Mouse (Mus musculus): ENCODE results near the gene Srrd. TPM values are rescaled to one million over a fixed set of nuclear protein-coding genes. Genes with fewer than 3 reads are reported as not detected.

Gene Srrd
- total and polyA plus RNA-seq, 2 experiments from 2014 or later: 52.2 to 67.9 TPM

GRCm38 (mm10) chr5:112360077-112360476 is 17.2 kb upstream of the Srrd start:
- Histone ChIP-seq H3K27me3 (ENCODE audit: insufficient read depth, low read length) (no peaks in the 10 kb centered on the region), H3K27ac (ENCODE audit: low read depth, low read length) (no peak overlapping the region), H3K9me3 (ENCODE audit: low read length) (no peaks in the 10 kb centered on the region), H3K36me3 (ENCODE audit: insufficient read depth) (peaks cover 35% of the 10 kb centered on the region), H3K4me2 (ENCODE audit: low read depth) (no peak overlapping the region), H3K4me3 (ENCODE audit: low read depth, low read length) (no peak overlapping the region), H3K4me1 (ENCODE audit: insufficient read depth) (no peaks in the 10 kb centered on the region), H3K9ac (no peak overlapping the region)
- no peak for ATAC-seq
- WGBS: 93% methylated on average over 3 of the region's 3 CpGs
- no peak for TF ChIP-seq CTCF (IDR thresholded peaks at IDR 0.05; ENCODE audit: low read depth)
- no peak for DNase-seq

- no peak for DNase-seq
- ATAC-seq: no peak
- TF ChIP-seq CTCF (IDR thresholded peaks at IDR 0.05; ENCODE audit: low read depth): no peak
- Histone ChIP-seq H3K27me3 (ENCODE audit: insufficient read depth, low read length) (no peaks in the 10 kb centered on the region), H3K4me1 (ENCODE audit: insufficient read depth) (no peaks in the 10 kb centered on the region), H3K4me3 (ENCODE audit: low read depth, low read length) (no peak overlapping the region), H3K36me3 (ENCODE audit: insufficient read depth) (peaks cover 35% of the 10 kb centered on the region), H3K9ac (no peak overlapping the region), H3K9me3 (ENCODE audit: low read length) (no peaks in the 10 kb centered on the region), H3K4me2 (ENCODE audit: low read depth) (no peak overlapping the region), H3K27ac (ENCODE audit: low read depth, low read length) (no peak overlapping the region)
- 93% methylated on average over 4 of the region's 4 CpGs for WGBS
Measured at GRCm38 (mm10) chr5:112359520-112359919, 16.7 kb upstream of the Srrd start.

GRCm38 (mm10) chr5:112356322-112356721 is 13.5 kb upstream of the Srrd start:
- WGBS: 93% methylated on average over 9 of the region's 9 CpGs

GRCm38 (mm10) chr5:112355910-112356309 is 13.1 kb upstream of the Srrd start, which contains the start of gene Gm6583:
Gene Gm6583 (minus strand): TSS chr5:112356033.
- no peak for ATAC-seq
- Histone ChIP-seq H3K36me3 (ENCODE audit: insufficient read depth) (peaks cover 43% of the 10 kb centered on the region), H3K4me3 (ENCODE audit: low read depth, low read length) (no peak within 1 kb of the TSS)

More at GRCm38 (mm10) chr5:112356322-112356721, 13.5 kb upstream of the Srrd start:
- Histone ChIP-seq H3K36me3 (ENCODE audit: insufficient read depth) (peaks cover 40% of the 10 kb centered on the region), H3K27me3 (ENCODE audit: insufficient read depth, low read length) (no peaks in the 10 kb centered on the region), H3K27ac (ENCODE audit: low read depth, low read length) (no peak overlapping the region), H3K4me1 (ENCODE audit: insufficient read depth) (no peaks in the 10 kb centered on the region), H3K9me3 (ENCODE audit: low read length) (no peaks in the 10 kb centered on the region), H3K9ac (no peak overlapping the region), H3K4me3 (ENCODE audit: low read depth, low read length) (no peak overlapping the region), H3K4me2 (ENCODE audit: low read depth) (no peak overlapping the region)
- DNase-seq: no peak
- ATAC-seq: no peak
- TF ChIP-seq CTCF (IDR thresholded peaks at IDR 0.05; ENCODE audit: low read depth): no peak

GRCm38 (mm10) chr5:112355493-112355892 is 12.7 kb upstream of the Srrd start:
- TF ChIP-seq CTCF (IDR thresholded peaks at IDR 0.05; ENCODE audit: low read depth): no peak
- Histone ChIP-seq H3K36me3 (ENCODE audit: insufficient read depth) (peaks cover 46% of the 10 kb centered on the region), H3K4me3 (ENCODE audit: low read depth, low read length) (no peak overlapping the region), H3K27ac (ENCODE audit: low read depth, low read length) (no peak overlapping the region), H3K9ac (no peak overlapping the region), H3K9me3 (ENCODE audit: low read length) (no peaks in the 10 kb centered on the region), H3K27me3 (ENCODE audit: insufficient read depth, low read length) (no peaks in the 10 kb centered on the region), H3K4me2 (ENCODE audit: low read depth) (no peak overlapping the region), H3K4me1 (ENCODE audit: insufficient read depth) (no peaks in the 10 kb centered on the region)
- ATAC-seq (no peak), DNase-seq (no peak)
- 93% methylated on average over 6 of the region's 6 CpGs for WGBS

More at GRCm38 (mm10) chr5:112355910-112356309, 13.1 kb upstream of the Srrd start, which contains the start of gene Gm6583:
- 62% methylated on average over 13 of the region's 13 CpGs for WGBS
- no peaks in the 10 kb centered on the region for H3K9me3 ChIP-seq (ENCODE audit: low read length)
- no peaks in the 10 kb centered on the region for H3K4me1 ChIP-seq (ENCODE audit: insufficient read depth)
- H3K27ac ChIP-seq (ENCODE audit: low read depth, low read length): no peak within 1 kb of the TSS
- no peak for DNase-seq
- no peak within 1 kb of the TSS for H3K9ac ChIP-seq
- no peaks in the 10 kb centered on the region for H3K27me3 ChIP-seq (ENCODE audit: insufficient read depth, low read length)
- no peak for TF ChIP-seq CTCF (IDR thresholded peaks at IDR 0.05; ENCODE audit: low read depth)
- no peak within 1 kb of the TSS for H3K4me2 ChIP-seq (ENCODE audit: low read depth)

- Histone ChIP-seq H3K9ac (no peak overlapping the region), H3K27me3 (ENCODE audit: insufficient read depth, low read length) (no peaks in the 10 kb centered on the region)
- no peak for DNase-seq
Measured at GRCm38 (mm10) chr5:112349169-112349568, 6.3 kb upstream of the Srrd start.

GRCm38 (mm10) chr5:112346211-112346965 is 3.5 kb upstream of the Srrd start:
- WGBS: 89% methylated on average over 16 of the region's 16 CpGs
- no peak for ATAC-seq
- H3K4me2 ChIP-seq (ENCODE audit: low read depth): no peak overlapping the region
- H3K9ac ChIP-seq: no peak overlapping the region
- no peaks in the 10 kb centered on the region for H3K27me3 ChIP-seq (ENCODE audit: insufficient read depth, low read length)
- DNase-seq: no peak
- TF ChIP-seq CTCF (IDR thresholded peaks at IDR 0.05; ENCODE audit: low read depth): no peak
- H3K27ac ChIP-seq (ENCODE audit: low read depth, low read length): no peak overlapping the region
- H3K36me3 ChIP-seq (ENCODE audit: insufficient read depth): peaks cover 21% of the 10 kb centered on the region
- no peaks in the 10 kb centered on the region for H3K9me3 ChIP-seq (ENCODE audit: low read length)
- peaks cover 7% of the 10 kb centered on the region; the same call in 1 of the 2 replicates for H3K4me1 ChIP-seq (ENCODE audit: insufficient read depth)
- H3K4me3 ChIP-seq (ENCODE audit: low read depth, low read length): no peak overlapping the region

More at GRCm38 (mm10) chr5:112349169-112349568, 6.3 kb upstream of the Srrd start:
- 80% methylated on average over 8 of the region's 8 CpGs for WGBS
- no peak for ATAC-seq
- H3K4me3 ChIP-seq (ENCODE audit: low read depth, low read length): no peak overlapping the region
- no peak overlapping the region for H3K27ac ChIP-seq (ENCODE audit: low read depth, low read length)
- no peak overlapping the region for H3K4me2 ChIP-seq (ENCODE audit: low read depth)
- peaks cover 40% of the 10 kb centered on the region for H3K36me3 ChIP-seq (ENCODE audit: insufficient read depth)
- no peak for TF ChIP-seq CTCF (IDR thresholded peaks at IDR 0.05; ENCODE audit: low read depth)
- H3K9me3 ChIP-seq (ENCODE audit: low read length): no peaks in the 10 kb centered on the region
- no peaks in the 10 kb centered on the region for H3K4me1 ChIP-seq (ENCODE audit: insufficient read depth)
